Mouse (Mus musculus) embryonic facial prominence, embryonic 12.5 days (tissue): ENCODE results near the gene Zfp410. TPM values are rescaled to one million over a fixed set of nuclear protein-coding genes. Genes with fewer than 3 reads are reported as not detected.
"Not testable (repeated sequence)": the region's sequence is repeated elsewhere in the genome, so short reads cannot be mapped to it uniquely, and the experiment has no call there.

Experiments
- ATAC-seq: fragments of 200-750 bp; cut with Nextera tagmentation; 2 replicates; pipeline ENCODE4 v1.8.0; 2017; ENCODE audit not compliant: insufficient number of reproducible peaks, insufficient read depth, low FRiP score, low TSS enrichment
- H3K27ac ChIP-seq: fragments of 300-500 bp; sonication (generic); 2 replicates; pipeline ENCODE4 v1.5.1; 2016; ENCODE audit warnings: mild to moderate bottlenecking
- H3K27me3 ChIP-seq: fragments of 300-500 bp; sonication (generic); 2 replicates; pipeline ENCODE4 v1.6.1; 2016; ENCODE audit warnings: mild to moderate bottlenecking, moderate library complexity
- H3K36me3 ChIP-seq: fragments of 300-500 bp; sonication (generic); 2 replicates; pipeline ENCODE4 v1.6.1; 2016; ENCODE audit warnings: mild to moderate bottlenecking
- H3K4me1 ChIP-seq: fragments of 300-500 bp; sonication (generic); 2 replicates; pipeline ENCODE4 v1.6.1; 2016
- H3K4me2 ChIP-seq: fragments of 300-500 bp; sonication (generic); replicated peaks from 2 replicates; pipeline ENCODE4 v1.6.1; 2016; ENCODE audit warnings: mild to moderate bottlenecking, moderate library complexity
- H3K4me3 ChIP-seq: fragments of 300-500 bp; sonication (generic); 2 replicates; pipeline ENCODE4 v1.5.1; 2016; ENCODE audit warnings: mild to moderate bottlenecking
- H3K9ac ChIP-seq: fragments of 300-500 bp; sonication (generic); 2 replicates; pipeline ENCODE4 v1.6.1; 2016; ENCODE audit warnings: mild to moderate bottlenecking, moderate library complexity
- H3K9me3 ChIP-seq: fragments of 300-500 bp; sonication (generic); 2 replicates; pipeline ENCODE4 v1.6.1; 2016; ENCODE audit warnings: mild to moderate bottlenecking, moderate library complexity
- WGBS: fragments of 180-500 bp; shearing (Covaris S2); methylation state at CpG from one replicate; pipeline ENCODE4 v1.1.7; 2016; 5-methylcytosine and 5-hydroxymethylcytosine counted together
- polyA plus RNA-seq: library from polyadenylated mRNA; unstranded; fragments of >200 nt; fragmentation: Nextera tagmentation; extraction: Ambion mirVana; gene quantifications from 2 replicates; pipeline ENCODE4 v1.2.1, GENCODE M21; 2016

Gene Zfp410
- polyA plus RNA-seq, 1 experiment from 2014 or later: 100 TPM

DNA sequence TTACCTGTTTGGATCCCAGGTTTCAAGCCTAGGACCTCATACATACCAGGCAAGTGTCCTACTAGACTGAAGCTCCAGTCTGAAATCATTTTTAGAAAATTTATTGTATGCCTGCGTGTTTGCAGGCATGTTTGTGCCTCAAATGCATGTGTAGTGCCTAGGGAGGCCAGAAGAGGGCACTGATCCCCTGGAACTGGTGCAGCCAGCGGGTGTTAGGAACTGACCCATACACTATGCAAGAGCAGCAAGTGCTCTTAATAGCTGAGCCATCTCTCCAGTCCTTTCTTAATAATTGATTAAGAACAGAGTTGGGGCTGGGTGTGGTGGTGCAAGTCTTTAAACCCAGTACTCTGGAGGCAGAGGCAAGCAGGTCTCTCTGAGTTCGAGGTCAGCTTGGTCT is 28.2 kb upstream of the Zfp410 start:
- ATAC-seq: no peak
- no peaks in the 10 kb centered on the region for H3K9me3 ChIP-seq
- H3K4me1 ChIP-seq: peaks cover 5% of the 10 kb centered on the region; the same call in 1 of the 2 replicates
- H3K9ac ChIP-seq: no peak overlapping the region
- no peak overlapping the region for H3K4me2 ChIP-seq
- no peak overlapping the region for H3K27ac ChIP-seq
- H3K36me3 ChIP-seq: peaks cover 4% of the 10 kb centered on the region; the same call in 1 of the 2 replicates
- H3K27me3 ChIP-seq: no peaks in the 10 kb centered on the region
- H3K4me3 ChIP-seq: no peak overlapping the region
- WGBS: 59% methylated on average over 3 of the region's 3 CpGs

DNA sequence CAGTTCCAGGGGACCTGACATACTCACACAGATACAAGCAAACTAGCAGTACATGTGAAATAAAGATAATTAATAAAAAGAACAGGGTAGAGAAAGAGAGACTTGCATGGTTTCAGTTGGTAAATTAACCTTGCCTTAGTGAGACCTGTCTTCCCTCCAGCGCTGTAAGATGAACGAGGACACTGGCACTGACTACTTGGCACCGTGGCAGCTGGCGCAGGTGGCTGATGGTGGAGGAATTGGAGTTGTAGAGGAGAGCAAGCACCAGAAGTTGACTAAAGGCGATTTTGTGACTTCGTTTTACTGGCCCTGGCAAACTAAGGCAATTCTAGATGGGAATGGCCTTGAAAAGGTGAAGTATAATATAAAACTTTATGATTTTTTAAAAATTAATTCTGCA is 18.8 kb upstream of the Zfp410 start:
- Histone ChIP-seq H3K27me3 (no peaks in the 10 kb centered on the region), H3K4me1 (no peaks in the 10 kb centered on the region), H3K4me2 (no peak overlapping the region), H3K9ac (no peak overlapping the region), H3K4me3 (no peak overlapping the region), H3K9me3 (no peaks in the 10 kb centered on the region), H3K27ac (no peak overlapping the region), H3K36me3 (peaks cover 9% of the 10 kb centered on the region)
- no peak for ATAC-seq
- WGBS: 94% methylated on average over 6 of the region's 6 CpGs

DNA sequence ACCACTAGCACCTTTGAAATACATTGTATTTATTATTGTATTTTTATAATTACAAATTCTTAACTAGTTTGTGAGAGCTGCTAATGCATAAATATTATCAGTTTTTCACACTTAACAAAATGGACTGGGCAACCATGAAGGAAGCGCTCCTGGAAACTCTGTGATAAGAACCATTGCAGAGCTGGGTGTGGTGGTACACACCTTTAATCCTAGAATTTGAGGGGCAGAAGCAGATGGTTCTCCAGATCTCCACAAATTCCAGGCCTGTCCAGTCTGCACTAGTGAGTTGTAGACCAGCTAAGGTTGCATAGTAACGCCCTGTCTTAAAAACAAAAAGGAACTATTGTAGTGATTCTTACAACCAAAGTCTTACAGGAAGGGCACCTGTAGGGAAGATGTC is 17.4 kb upstream of the Zfp410 start:
- Histone ChIP-seq H3K9ac (no peak overlapping the region), H3K36me3 (no peaks in the 10 kb centered on the region), H3K27ac (no peak overlapping the region), H3K27me3 (no peaks in the 10 kb centered on the region), H3K9me3 (no peaks in the 10 kb centered on the region), H3K4me1 (no peaks in the 10 kb centered on the region), H3K4me2 (no peak overlapping the region), H3K4me3 (no peak overlapping the region)
- no peak for ATAC-seq
- 93% methylated on average over 2 of the region's 2 CpGs for WGBS

DNA sequence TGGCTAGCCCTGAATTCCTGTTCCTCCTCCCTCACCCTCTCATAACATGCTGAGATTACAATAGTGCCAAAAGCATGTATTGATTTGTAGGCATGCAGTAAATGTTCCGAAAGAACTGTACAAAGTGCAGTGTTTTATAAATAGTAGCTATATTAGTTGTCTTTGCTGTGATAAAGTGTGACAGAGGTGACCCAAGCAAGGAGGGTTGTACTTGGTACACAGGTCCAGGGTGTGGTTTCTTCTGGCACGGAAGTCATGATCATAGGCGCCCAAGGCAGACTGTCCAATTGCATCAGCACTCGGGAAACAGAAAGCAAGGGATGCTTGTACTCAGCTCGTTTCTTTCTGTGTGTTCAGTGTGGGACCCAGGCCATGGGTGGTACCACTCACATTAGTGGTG is 12.6 kb upstream of the Zfp410 start:
- 84% methylated on average over 5 of the region's 5 CpGs for WGBS
- Histone ChIP-seq H3K9me3 (no peaks in the 10 kb centered on the region), H3K9ac (no peak overlapping the region), H3K27me3 (no peaks in the 10 kb centered on the region), H3K4me1 (no peaks in the 10 kb centered on the region), H3K27ac (no peak overlapping the region), H3K4me2 (no peak overlapping the region), H3K36me3 (no peaks in the 10 kb centered on the region), H3K4me3 (no peak overlapping the region)
- no peak for ATAC-seq

DNA sequence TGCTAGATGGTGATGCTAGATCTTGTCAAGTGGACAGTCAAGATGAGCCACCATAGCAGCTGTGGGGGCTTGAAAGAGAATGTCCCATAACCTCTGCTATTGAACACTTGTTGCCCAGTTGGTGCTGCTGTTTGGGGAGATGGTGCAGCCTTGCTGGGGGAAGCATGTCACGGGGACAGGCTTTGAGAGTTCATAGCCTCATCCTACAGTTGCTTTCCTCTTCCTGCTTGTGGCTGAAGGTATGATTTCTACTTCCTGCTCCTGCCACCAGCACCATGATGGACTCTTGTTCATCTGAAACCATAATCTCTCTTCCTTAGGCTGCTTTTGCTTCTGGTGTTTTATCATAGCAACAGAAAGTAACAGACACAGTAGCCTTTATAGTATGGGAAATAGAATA is 12.1 kb upstream of the Zfp410 start:
- H3K4me3 ChIP-seq: no peak overlapping the region
- H3K4me1 ChIP-seq: no peaks in the 10 kb centered on the region
- H3K27me3 ChIP-seq: no peaks in the 10 kb centered on the region
- WGBS: 82% methylated on average over 1 of the region's 1 CpGs
- ATAC-seq: no peak
- H3K4me2 ChIP-seq: no peak overlapping the region
- H3K9ac ChIP-seq: no peak overlapping the region
- H3K36me3 ChIP-seq: no peaks in the 10 kb centered on the region
- no peaks in the 10 kb centered on the region for H3K9me3 ChIP-seq
- no peak overlapping the region for H3K27ac ChIP-seq

DNA sequence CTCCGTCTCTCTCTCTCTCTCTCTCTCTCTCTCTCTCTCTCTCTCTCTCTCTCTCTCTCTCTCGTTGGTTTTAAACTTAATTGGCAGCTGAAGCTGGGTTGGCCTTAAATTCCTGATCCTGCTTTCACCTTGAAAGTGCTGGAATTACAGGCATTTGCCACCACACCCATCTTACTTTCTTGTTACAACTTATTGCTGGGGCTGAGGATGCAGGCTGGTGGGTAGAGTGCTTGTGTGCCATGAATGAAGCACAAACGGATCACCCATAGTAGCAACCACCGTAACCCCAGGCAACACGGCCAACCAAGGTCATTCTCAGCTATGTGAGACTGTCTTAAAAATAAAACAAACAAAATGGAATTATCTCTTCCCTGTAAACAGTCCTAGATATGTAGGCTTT is 5.3 kb upstream of the Zfp410 start:
- Histone ChIP-seq H3K27me3 (no peaks in the 10 kb centered on the region), H3K4me3 (no peak overlapping the region), H3K9ac (no peak overlapping the region), H3K9me3 (no peaks in the 10 kb centered on the region), H3K36me3 (no peaks in the 10 kb centered on the region), H3K4me1 (0 out of 2 replicates have a peak, but pooled peaks cover 4% of the 10 kb centered on the region), H3K4me2 (no peak overlapping the region), H3K27ac (no peak overlapping the region)
- ATAC-seq: no peak
- WGBS: 74% methylated on average over 3 of the region's 5 CpGs

DNA sequence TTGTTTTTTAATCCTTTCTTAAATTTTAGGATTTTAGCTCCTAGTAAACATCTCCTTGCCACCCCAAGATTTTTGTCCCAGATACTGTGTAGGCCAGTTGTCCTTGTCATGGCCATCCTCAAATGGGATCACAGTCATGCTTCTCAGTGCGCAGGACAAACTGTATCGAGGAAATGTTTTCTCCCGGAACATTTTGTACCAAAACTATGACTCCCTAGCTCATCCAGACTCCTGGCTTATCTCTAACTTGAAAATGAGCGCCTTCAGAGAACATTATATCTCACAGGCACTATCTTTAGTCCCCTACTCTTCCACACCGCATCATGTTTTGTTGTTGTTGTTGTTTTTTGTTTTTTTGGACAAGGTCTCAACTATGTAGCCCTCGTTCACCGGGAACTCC is 646 bp upstream of the Zfp410 start:
- Histone ChIP-seq H3K4me3 (peak overlapping the region; percentile 99), H3K27ac (peak overlapping the region; percentile 97; the same call in 1 of the 2 replicates), H3K4me1 (peaks cover 20% of the 10 kb centered on the region), H3K4me2 (peak overlapping the region; percentile 83), H3K9ac (peak overlapping the region; percentile 97), H3K36me3 (no peaks in the 10 kb centered on the region), H3K9me3 (no peaks in the 10 kb centered on the region), H3K27me3 (no peaks in the 10 kb centered on the region)
- no peak for ATAC-seq
- WGBS: 44% methylated on average over 7 of the region's 7 CpGs

DNA sequence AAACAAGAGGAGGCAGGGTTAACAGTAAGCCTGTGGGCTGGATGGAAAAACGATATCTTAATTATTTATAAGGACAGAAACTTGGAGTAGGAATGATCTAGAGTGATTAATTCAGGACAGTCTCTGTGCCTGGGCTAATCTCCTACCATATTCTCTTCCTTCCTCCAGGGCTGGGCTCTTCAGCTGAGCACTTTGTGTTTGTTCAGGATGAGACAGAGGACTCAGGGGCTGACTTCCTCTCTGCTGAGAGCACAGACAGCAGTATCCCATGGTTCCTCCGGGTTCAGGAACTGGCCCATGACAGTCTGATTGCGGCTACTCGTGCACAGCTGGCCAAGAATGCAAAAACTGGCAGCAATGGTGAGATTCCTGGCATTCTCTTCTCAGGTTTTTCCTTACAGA is 10.5 kb downstream of the Zfp410 start:
- H3K36me3 ChIP-seq: peaks cover 45% of the 10 kb centered on the region
- no peaks in the 10 kb centered on the region for H3K9me3 ChIP-seq
- no peak overlapping the region for H3K27ac ChIP-seq
- H3K9ac ChIP-seq: no peak overlapping the region
- no peaks in the 10 kb centered on the region for H3K4me1 ChIP-seq
- WGBS: 86% methylated on average over 4 of the region's 4 CpGs
- no peaks in the 10 kb centered on the region for H3K27me3 ChIP-seq
- no peak for ATAC-seq
- H3K4me3 ChIP-seq: no peak overlapping the region
- H3K4me2 ChIP-seq: no peak overlapping the region

DNA sequence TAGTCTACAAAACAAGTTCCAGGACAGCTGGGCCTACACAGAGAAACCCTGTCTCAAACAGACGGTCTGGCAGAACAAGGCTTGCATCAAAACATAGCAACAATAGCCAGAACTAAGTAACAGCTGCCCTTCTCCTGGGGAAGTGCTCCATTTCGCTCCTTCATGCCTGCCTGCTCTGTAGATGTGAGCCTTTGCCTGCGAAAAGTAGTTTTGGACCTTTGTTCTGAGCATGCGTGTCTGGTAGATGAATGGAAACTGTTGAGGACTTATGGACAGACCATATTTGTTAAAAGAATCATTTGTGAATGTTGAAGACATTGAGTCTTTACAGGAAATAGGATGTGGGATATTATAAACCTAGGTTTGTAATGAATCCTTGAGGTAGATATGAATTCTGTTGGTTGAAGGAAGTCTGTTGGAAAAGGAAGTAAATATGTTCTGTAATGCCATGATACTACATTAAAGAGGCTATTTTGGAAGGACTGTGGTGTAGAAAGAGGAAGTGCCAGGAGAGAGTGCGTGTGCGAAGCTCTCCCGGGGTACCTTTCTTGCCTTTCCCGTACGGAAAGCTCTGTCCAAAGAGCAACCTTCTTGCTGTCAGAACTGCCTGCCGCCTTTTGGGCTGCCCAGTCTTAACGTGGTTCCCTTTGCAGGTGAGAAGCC is 20.4 kb downstream of the Zfp410 start:
- no peaks in the 10 kb centered on the region for H3K4me1 ChIP-seq
- WGBS: 91% methylated on average over 11 of the region's 11 CpGs
- ATAC-seq: no peak
- peaks cover 80% of the 10 kb centered on the region for H3K36me3 ChIP-seq
- no peak overlapping the region for H3K4me2 ChIP-seq
- H3K4me3 ChIP-seq: no peak overlapping the region
- H3K27ac ChIP-seq: no peak overlapping the region
- H3K9ac ChIP-seq: no peak overlapping the region
- no peaks in the 10 kb centered on the region for H3K9me3 ChIP-seq
- no peaks in the 10 kb centered on the region for H3K27me3 ChIP-seq

DNA sequence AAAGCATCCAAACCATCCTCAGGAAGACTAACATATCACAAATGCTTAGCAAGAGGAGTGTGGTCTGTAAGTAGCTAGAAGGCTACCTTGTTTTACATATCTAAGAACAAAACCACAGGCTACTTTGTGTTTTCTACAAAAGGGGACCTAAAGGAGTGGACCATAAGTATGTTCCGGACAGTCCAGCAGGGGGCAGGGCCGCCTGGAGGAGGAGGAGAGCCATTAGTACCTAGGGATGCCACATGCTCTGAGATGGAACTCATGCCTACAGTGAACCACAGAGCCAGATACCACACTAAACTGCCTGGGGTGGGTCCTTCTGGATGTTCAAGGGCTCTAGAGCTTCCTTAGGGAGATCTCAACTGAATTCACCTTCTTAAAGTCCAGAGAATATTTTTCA is 30.5 kb downstream of the Zfp410 start:
- Histone ChIP-seq H3K36me3 (peaks cover 30% of the 10 kb centered on the region), H3K27me3 (no peaks in the 10 kb centered on the region), H3K4me1 (no peaks in the 10 kb centered on the region), H3K9me3 (no peaks in the 10 kb centered on the region), H3K9ac (no peak overlapping the region), H3K4me3 (no peak overlapping the region), H3K4me2 (no peak overlapping the region), H3K27ac (no peak overlapping the region)
- WGBS: 39% methylated on average over 2 of the region's 2 CpGs
- no peak for ATAC-seq

DNA sequence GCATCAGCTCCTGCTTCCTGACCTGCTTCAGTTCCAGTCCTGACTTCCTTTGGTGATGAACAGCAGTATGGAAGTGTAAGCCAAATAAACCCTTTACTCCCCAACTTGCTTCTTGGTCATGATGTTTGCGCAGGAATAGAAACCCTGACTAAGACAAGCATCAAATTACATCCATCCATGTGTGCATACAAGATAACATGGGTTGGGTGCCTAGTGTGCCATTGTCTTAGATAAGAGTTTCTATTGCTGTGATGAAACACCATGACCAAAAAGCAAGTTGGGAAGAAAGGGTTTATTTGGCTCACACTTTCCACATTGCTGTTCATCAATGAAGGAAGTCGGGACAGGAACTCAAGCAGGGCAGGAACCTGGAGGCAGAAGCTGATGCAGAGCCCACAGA is 42.0 kb downstream of the Zfp410 start:
- not testable (repeated sequence) for H3K4me2 ChIP-seq, ATAC-seq, H3K27ac ChIP-seq, H3K4me3 ChIP-seq, H3K27me3 ChIP-seq, H3K9ac ChIP-seq, H3K9me3 ChIP-seq
- H3K4me1 ChIP-seq: peaks cover 13% of the 10 kb centered on the region
- peaks cover 16% of the 10 kb centered on the region; the same call in 1 of the 2 replicates for H3K36me3 ChIP-seq
- WGBS: 76% methylated on average over 2 of the region's 2 CpGs

DNA sequence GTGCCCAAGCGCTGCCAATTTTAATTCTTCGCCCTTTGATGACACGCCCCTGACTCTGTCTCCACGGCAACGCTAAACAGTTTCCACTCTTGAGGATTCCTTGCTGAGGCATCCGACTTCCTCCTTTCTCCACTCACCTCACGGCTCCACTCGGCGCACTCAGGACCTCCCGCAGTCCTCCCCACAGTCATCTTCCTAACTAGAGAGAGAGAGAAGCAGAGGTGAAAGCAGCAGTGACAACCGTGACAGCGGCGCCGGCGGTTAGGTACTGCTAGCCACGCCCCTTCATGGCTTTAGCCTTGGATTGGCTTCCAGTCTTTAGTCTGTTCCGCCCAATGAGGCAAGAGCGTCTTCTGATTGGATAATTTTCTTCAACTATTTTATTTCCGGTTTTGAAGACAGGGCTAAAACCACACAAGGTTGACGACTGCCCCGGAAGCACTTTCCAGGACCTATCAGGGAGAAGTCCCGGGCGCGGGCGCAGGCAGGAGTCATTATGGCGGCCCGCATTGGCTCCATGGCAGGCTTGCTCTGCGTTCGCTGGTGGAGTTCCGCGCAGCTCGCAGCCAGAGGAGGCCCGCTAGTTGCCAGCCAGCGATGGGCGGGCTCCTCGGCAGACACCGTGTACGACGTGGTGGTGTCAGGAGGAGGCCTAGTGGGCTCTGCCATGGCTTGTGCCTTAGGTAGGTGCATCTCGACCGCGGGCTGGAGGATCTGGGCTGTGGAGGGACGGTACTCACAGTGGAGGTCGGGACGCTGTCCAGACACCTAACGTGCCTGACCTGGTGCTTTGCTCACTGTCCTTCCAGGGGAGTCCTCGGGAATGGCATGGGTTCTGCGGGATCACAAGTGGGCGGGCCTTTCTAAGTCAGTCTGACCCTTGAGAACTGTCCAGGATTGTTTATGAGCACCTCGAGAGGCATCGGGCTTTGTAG is 45.2 kb downstream of the Zfp410 start, which contains the start of the genes Coq6 and Fam161b:
Gene Coq6 (plus strand): TSS at position 103 of the 935 bp plus-strand sequence.
Gene Fam161b (minus strand): TSS at position 279 of the 935 bp plus-strand sequence.
- Histone ChIP-seq H3K27ac (peak within 1 kb of the TSS; percentile 69), H3K9ac (peak within 1 kb of the TSS; percentile 86), H3K27me3 (no peaks in the 10 kb centered on the region), H3K9me3 (no peaks in the 10 kb centered on the region), H3K4me3 (peak within 1 kb of the TSS; percentile 98), H3K4me2 (peak within 1 kb of the TSS; percentile 82), H3K36me3 (peaks cover 1% of the 10 kb centered on the region), H3K4me1 (peaks cover 13% of the 10 kb centered on the region)
- under 1% methylated on average over 51 of the region's 51 CpGs for WGBS
- peak; percentile 98 for ATAC-seq
